Mouse (Mus musculus): ENCODE data around the gene Kif26b. TPM values are rescaled to one million over a fixed set of nuclear protein-coding genes. Genes with fewer than 3 reads are reported as not detected.
A peak's percentile ranks its signal among the peaks of the same experiment; 100 is the strongest.

Kif26b gene
- polyA plus RNA-seq, 1 experiment = 15.6 TPM

DNA sequence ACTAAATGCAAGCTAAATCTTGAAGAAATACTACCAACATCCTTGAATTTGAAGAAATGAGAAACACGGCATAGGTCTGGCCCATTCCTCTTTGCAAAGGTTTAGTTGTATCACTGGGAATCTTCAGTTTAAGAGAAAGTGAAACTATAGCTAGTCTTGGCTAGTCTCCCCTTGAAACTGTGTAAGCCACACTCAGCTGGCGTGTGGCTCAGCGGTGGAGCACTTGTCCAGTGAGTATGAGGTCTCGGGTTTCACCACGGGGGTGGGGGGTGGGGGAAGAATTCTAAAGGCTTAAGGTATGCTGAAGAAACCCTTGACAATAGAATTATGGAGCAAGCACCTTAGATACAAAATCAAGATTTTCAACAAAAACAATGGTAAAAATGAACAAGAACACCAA is 5.8 kb upstream of the Kif26b start:
- WGBS = 77% methylated on average over 5 of the region's 5 CpGs
- TF ChIP-seq CTCF (IDR thresholded peaks at IDR 0.05; ENCODE audit: borderline replicate concordance, insufficient read depth, low read depth, low read length) (no peak), POLR2A (IDR thresholded peaks at IDR 0.05; ENCODE audit: borderline replicate concordance, insufficient read depth, low read length) (no peak)
- no peaks in the 10 kb centered on the region for H3K4me1 ChIP-seq (ENCODE audit: control insufficient read depth, insufficient read depth, low read length)
- no peak for DNase-seq
- no peak overlapping the region for H3K27ac ChIP-seq (ENCODE audit: insufficient read depth, low read length)
- H3K4me3 ChIP-seq (replicated peaks; ENCODE audit: insufficient read depth, low read depth, low read length) = no peak overlapping the region
- H3K27me3 ChIP-seq (ENCODE audit: control insufficient read depth, insufficient read depth, low read length) = no peaks in the 10 kb centered on the region

DNA sequence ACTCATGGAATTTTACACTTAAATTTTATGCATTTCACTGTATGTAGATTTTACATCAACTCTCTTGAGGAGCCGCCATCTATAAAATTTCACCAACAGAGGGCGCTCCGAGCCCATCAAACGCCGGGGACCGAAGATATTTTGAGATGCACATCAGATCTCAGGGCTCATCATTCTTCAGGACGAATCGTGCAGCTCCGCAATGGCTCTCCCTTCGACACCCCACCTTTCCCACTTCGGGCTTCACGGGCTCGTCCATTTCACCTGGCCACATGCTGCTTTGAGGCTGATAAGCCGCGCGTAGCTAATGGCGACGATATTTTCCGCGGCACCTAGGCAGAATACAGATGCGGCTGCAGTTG is 1.8 kb upstream of the Kif26b start:
- peak; percentile 78 to 84 for DNase-seq
- under 1% methylated on average over 21 of the region's 21 CpGs for WGBS

DNA sequence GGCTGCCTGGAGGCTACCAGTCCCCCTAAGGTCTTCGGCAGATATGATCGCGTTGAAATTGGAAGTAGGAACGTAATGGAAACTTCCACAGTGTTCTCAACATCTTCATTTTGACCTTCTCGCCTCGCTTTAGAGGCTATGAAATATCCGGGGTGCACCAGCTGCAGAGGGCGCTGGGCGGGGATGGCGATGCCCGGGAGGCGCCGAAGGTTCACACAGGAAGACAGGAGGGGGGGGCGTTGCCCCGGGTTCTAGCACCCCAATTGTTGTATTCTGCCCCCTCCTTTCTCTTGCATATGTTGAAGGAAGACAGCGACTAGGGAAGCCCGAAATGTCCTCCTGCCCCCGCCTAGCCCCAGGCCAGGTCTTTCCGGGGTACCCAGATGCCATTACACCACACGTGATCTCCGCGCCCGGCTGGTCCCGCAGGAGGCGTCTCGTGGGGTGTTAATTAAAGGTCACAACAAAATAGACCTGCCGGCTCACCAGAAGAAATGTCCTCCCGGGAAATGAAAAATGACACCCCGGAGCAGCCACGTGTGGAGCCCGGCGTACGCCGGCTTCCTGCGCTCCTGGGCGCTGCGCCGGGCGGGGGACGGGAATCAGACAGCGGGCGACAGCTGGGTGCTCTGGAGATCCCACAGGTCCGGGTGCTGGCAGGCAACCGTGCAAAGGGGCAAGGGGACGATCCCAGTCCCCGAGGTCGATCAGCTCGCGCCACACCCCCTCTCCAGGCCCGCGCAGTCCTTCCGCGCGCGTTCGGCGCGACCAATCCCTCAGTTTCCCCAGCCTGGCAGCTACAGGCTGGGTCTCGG is 1.2 kb upstream of the Kif26b start:
- no peak overlapping the region for H3K27ac ChIP-seq (ENCODE audit: insufficient read depth, low read length)
- H3K4me3 ChIP-seq (replicated peaks; ENCODE audit: insufficient read depth, low read depth, low read length) = peak overlapping the region; percentile 81
- H3K4me1 ChIP-seq (ENCODE audit: control insufficient read depth, insufficient read depth, low read length) = peaks cover 4% of the 10 kb centered on the region; the same call in 1 of the 2 replicates
- TF ChIP-seq POLR2A (IDR thresholded peaks at IDR 0.05; ENCODE audit: borderline replicate concordance, insufficient read depth, low read length) (0 out of 2 replicates have a peak, but pooled peaks have one; percentile 0), CTCF (IDR thresholded peaks at IDR 0.05; ENCODE audit: borderline replicate concordance, insufficient read depth, low read depth, low read length) (no peak)
- no peaks in the 10 kb centered on the region for H3K27me3 ChIP-seq (ENCODE audit: control insufficient read depth, insufficient read depth, low read length)
- under 1% methylated on average over 59 of the region's 59 CpGs for WGBS
- peak; percentile 54 to 64 for DNase-seq

More for the DNA sequence above, 1.8 kb upstream of the Kif26b start:
- H3K27ac ChIP-seq (ENCODE audit: insufficient read depth, low read length) = no peak overlapping the region
- 0 out of 2 replicates have a peak, but pooled peaks have one; percentile 10 for TF ChIP-seq POLR2A (IDR thresholded peaks at IDR 0.05; ENCODE audit: borderline replicate concordance, insufficient read depth, low read length)
- TF ChIP-seq CTCF (IDR thresholded peaks at IDR 0.05; ENCODE audit: borderline replicate concordance, insufficient read depth, low read depth, low read length) = peak; percentile 77
- H3K27me3 ChIP-seq (ENCODE audit: control insufficient read depth, insufficient read depth, low read length) = no peaks in the 10 kb centered on the region
- peak overlapping the region; percentile 81 for H3K4me3 ChIP-seq (replicated peaks; ENCODE audit: insufficient read depth, low read depth, low read length)
- H3K4me1 ChIP-seq (ENCODE audit: control insufficient read depth, insufficient read depth, low read length) = peaks cover 4% of the 10 kb centered on the region; the same call in 1 of the 2 replicates

- H3K4me1 ChIP-seq (ENCODE audit: control insufficient read depth, insufficient read depth, low read length) = peaks cover 4% of the 10 kb centered on the region; the same call in 1 of the 2 replicates
- DNase-seq = peak; percentile 40 to 59
- TF ChIP-seq CTCF (IDR thresholded peaks at IDR 0.05; ENCODE audit: borderline replicate concordance, insufficient read depth, low read depth, low read length) (no peak), POLR2A (IDR thresholded peaks at IDR 0.05; ENCODE audit: borderline replicate concordance, insufficient read depth, low read length) (no peak)
- H3K27me3 ChIP-seq (ENCODE audit: control insufficient read depth, insufficient read depth, low read length) = no peaks in the 10 kb centered on the region
- H3K27ac ChIP-seq (ENCODE audit: insufficient read depth, low read length) = peak overlapping the region; percentile 86
- peak overlapping the region; percentile 81 for H3K4me3 ChIP-seq (replicated peaks; ENCODE audit: insufficient read depth, low read depth, low read length)
- under 1% methylated on average over 38 of the region's 38 CpGs for WGBS
Measured at GRCm38 (mm10) chr1:178529512-178530300, 781 bp downstream of the Kif26b start.

DNA sequence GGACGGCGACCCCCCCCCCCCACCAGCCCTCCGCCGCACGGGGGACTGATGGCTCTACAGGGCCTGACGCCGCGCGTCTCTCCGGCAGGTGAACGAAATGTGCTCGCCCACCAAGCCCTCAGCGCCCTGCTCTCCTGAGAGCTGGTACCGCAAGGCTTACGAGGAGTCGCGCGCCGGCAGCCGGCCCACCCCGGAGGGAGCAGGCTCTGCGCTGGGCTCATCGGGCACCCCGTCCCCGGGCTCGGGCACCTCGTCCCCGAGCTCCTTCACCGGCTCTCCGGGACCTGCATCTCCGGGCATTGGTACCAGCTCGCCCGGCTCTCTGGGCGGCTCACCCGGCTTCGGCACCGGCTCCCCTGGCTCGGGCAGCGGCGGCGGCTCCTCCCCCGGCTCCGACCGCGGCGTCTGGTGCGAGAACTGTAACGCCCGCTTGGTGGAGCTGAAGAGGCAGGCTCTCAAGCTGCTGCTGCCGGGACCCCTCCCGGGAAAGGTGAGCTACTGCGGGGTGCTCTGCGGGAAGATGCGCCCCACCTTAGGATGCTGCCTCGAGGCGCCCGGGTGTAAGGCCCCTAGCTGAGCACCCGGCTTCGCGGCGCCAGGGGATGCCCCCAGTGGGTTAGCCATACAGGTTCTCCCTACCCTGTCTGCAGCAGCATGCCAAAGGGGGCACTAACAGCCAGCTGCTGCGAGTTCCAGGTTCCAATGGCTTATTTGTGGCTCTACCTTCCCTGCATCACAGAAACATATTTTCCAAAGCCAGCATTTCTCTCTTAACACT is 1.6 kb downstream of the Kif26b start:
- TF ChIP-seq CTCF (IDR thresholded peaks at IDR 0.05; ENCODE audit: borderline replicate concordance, insufficient read depth, low read depth, low read length) (peak; percentile 64), POLR2A (IDR thresholded peaks at IDR 0.05; ENCODE audit: borderline replicate concordance, insufficient read depth, low read length) (0 out of 2 replicates have a peak, but pooled peaks have one; percentile 21)
- Histone ChIP-seq H3K27me3 (ENCODE audit: control insufficient read depth, insufficient read depth, low read length) (no peaks in the 10 kb centered on the region), H3K27ac (ENCODE audit: insufficient read depth, low read length) (peak overlapping the region; percentile 86), H3K4me1 (ENCODE audit: control insufficient read depth, insufficient read depth, low read length) (peaks cover 4% of the 10 kb centered on the region; the same call in 1 of the 2 replicates), H3K4me3 (replicated peaks; ENCODE audit: insufficient read depth, low read depth, low read length) (peak overlapping the region; percentile 81)
- peak; percentile 90 to 96 for DNase-seq
- WGBS = under 1% methylated on average over 62 of the region's 62 CpGs

DNA sequence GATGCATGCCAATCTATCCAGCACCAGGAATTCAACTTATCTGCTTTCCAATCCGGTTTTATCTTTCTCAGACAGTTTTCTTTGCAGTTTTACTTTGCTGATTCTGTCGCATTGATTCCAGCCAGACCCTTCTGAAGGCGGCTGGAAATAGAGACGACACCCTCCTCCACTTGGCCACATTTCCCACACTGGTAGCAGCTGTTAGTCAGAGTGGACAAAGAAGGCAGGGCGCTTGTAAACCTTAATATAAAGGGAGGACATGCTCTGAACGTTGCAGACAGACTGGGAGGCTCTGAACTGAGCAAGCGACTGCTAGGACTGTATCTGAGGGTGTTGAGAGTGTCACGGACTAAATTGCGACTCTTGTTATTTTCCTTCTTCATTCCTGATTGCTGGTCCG is 11.3 kb downstream of the Kif26b start:
- no peak overlapping the region for H3K27ac ChIP-seq (ENCODE audit: insufficient read depth, low read length)
- no peaks in the 10 kb centered on the region for H3K27me3 ChIP-seq (ENCODE audit: control insufficient read depth, insufficient read depth, low read length)
- peaks cover 11% of the 10 kb centered on the region for H3K4me1 ChIP-seq (ENCODE audit: control insufficient read depth, insufficient read depth, low read length)
- no peak overlapping the region for H3K4me3 ChIP-seq (replicated peaks; ENCODE audit: insufficient read depth, low read depth, low read length)
- TF ChIP-seq POLR2A (IDR thresholded peaks at IDR 0.05; ENCODE audit: borderline replicate concordance, insufficient read depth, low read length) (no peak), CTCF (IDR thresholded peaks at IDR 0.05; ENCODE audit: borderline replicate concordance, insufficient read depth, low read depth, low read length) (no peak)
- DNase-seq = no peak
- WGBS = 60% methylated on average over 10 of the region's 10 CpGs

GRCm38 (mm10) chr1:178542415-178542814 is 13.5 kb downstream of the Kif26b start:
- no peak for DNase-seq
- peaks cover 11% of the 10 kb centered on the region for H3K4me1 ChIP-seq (ENCODE audit: control insufficient read depth, insufficient read depth, low read length)
- no peaks in the 10 kb centered on the region for H3K27me3 ChIP-seq (ENCODE audit: control insufficient read depth, insufficient read depth, low read length)
- WGBS = 66% methylated on average over 5 of the region's 5 CpGs
- no peak overlapping the region for H3K27ac ChIP-seq (ENCODE audit: insufficient read depth, low read length)
- no peak overlapping the region for H3K4me3 ChIP-seq (replicated peaks; ENCODE audit: insufficient read depth, low read depth, low read length)
- TF ChIP-seq CTCF (IDR thresholded peaks at IDR 0.05; ENCODE audit: borderline replicate concordance, insufficient read depth, low read depth, low read length) (no peak), POLR2A (IDR thresholded peaks at IDR 0.05; ENCODE audit: borderline replicate concordance, insufficient read depth, low read length) (no peak)

Measured in cerebellum, adult 2 months (tissue).